Mouse (Mus musculus) liver, embryonic 13.5 days (tissue): ENCODE results near the gene H2al1k. TPM values are rescaled to one million over a fixed set of nuclear protein-coding genes. Genes with fewer than 3 reads are reported as not detected.

Source experiments
- polyA plus RNA-seq: library from polyadenylated mRNA; unstranded; fragments of >200 nt; fragmentation: Nextera tagmentation; extraction: Ambion mirVana; gene quantifications from 2 replicates; pipeline ENCODE4 v1.2.1, GENCODE M21; 2015

The H2al1k gene
- polyA plus RNA-seq, 1 experiment from 2014 or later, result not detected

Other genes with a start within 250 kb of the H2al1k start
- gene 4930402K13Rik, start 246.1 kb upstream of the H2al1k start, polyA plus RNA-seq, result not detected in 2 replicates
- gene Lancl3, start 150.7 kb upstream of the H2al1k start, polyA plus RNA-seq, result 0.27 and 0.31 TPM in 2 replicates
- gene Gm14862, start 93.7 kb upstream of the H2al1k start, polyA plus RNA-seq, result 3.6 and 3.7 TPM in 2 replicates
- 18.2 and 26.5 TPM in 2 replicates for gene Xk, start 77.9 kb upstream of the H2al1k start, polyA plus RNA-seq
- 1.5 and 1.8 TPM in 2 replicates for gene H2al1m, start 66.9 kb upstream of the H2al1k start, polyA plus RNA-seq
- gene Cybb, start 137.1 kb downstream of the H2al1k start, polyA plus RNA-seq, result 5.5 and 5.7 TPM in 2 replicates
- gene H2al1o, start 221.8 kb downstream of the H2al1k start, polyA plus RNA-seq, result not detected in 2 replicates